30 mouse cellular contexts compared by ENCODE assay signal in the genomic region with DNA sequence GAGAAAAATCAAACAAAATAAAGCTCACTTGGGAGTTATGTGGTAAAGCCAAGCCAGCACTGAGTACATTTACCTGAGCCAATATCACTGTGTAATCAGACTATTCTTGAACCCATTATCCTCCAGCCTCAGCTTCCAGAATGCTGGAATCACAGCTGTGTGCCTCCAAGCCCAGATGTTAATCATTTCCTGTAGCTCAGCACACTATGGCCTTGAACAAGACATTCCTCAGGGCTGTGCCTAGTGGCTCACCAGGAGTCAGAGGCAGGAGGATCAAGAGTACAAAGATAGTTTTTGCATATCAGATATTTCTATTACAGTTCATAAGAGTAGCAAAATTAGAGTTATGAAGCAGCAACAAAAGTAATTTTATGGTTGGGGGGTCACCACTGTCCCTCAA. TPM values are rescaled to one million over a fixed set of nuclear protein-coding genes. Genes with fewer than 3 reads are reported as not detected.
DNase-seq lines count a peak whose midpoint lies in the region; ATAC-seq and TF ChIP-seq lines count a peak whose summit lies in the region.
"Had no signal": no experiment of that assay in that cellular context is flagged by ENCODE, and none has a peak within 500 bp of the region (broad histone marks: within the 10 kb centered on the region; RNA-seq: fewer than 3 reads in every experiment).

No protein-coding gene starts in this region.

- H3K9ac ChIP-seq in forebrain, embryonic 16.5 days (replicated peaks; ENCODE audit: low read depth, low read length): no peak overlapping the region
- H3K9ac ChIP-seq in embryonic facial prominence, embryonic 12.5 days: no peak overlapping the region
- H3K9ac ChIP-seq: forebrain, embryonic 12.5 days; heart, embryonic 13.5 days; hindbrain, embryonic 14.5 days; kidney, embryonic 15.5 days; limb, embryonic 15.5 days; liver, embryonic 14.5 days; midbrain, embryonic 13.5 days; neural tube, embryonic 15.5 days had no signal

- no peak for ATAC-seq in forebrain, embryonic 16.5 days
- ATAC-seq in embryonic facial prominence, embryonic 12.5 days (ENCODE audit: insufficient number of reproducible peaks, insufficient read depth, low FRiP score, low TSS enrichment): no peak
- ATAC-seq: midbrain, embryonic 13.5 days had no signal

- no peaks in the 10 kb centered on the region for H3K27me3 ChIP-seq in forebrain, embryonic 10.5 days (ENCODE audit: poor library complexity, severe bottlenecking)
- H3K27me3 ChIP-seq in forebrain, embryonic 16.5 days (replicated peaks; ENCODE audit: control insufficient read depth, insufficient read depth, low read length): no peaks in the 10 kb centered on the region
- no peaks in the 10 kb centered on the region for H3K27me3 ChIP-seq in embryonic facial prominence, embryonic 12.5 days
- H3K27me3 ChIP-seq in small intestine, adult 2 months (ENCODE audit: control insufficient read depth, insufficient read depth, low read length): no peaks in the 10 kb centered on the region
- H3K27me3 ChIP-seq: heart, embryonic 13.5 days; kidney, embryonic 15.5 days; limb, embryonic 15.5 days; neural tube, embryonic 15.5 days had no signal

- no peak for TF ChIP-seq POLR2A in small intestine, adult 2 months (IDR thresholded peaks at IDR 0.05; ENCODE audit: low read depth, low read length)

- H3K4me2 ChIP-seq in forebrain, embryonic 16.5 days (ENCODE audit: low read length): no peak overlapping the region
- no peak overlapping the region for H3K4me2 ChIP-seq in embryonic facial prominence, embryonic 12.5 days (replicated peaks)
- H3K4me2 ChIP-seq: forebrain, embryonic 12.5 days; heart, embryonic 13.5 days; hindbrain, embryonic 14.5 days; kidney, embryonic 15.5 days; limb, embryonic 15.5 days; midbrain, embryonic 13.5 days; neural tube, embryonic 15.5 days had no signal

- peaks cover 11% of the 10 kb centered on the region; the same call in 1 of the 2 replicates for H3K36me3 ChIP-seq in forebrain, embryonic 10.5 days (replicated peaks)
- no peaks in the 10 kb centered on the region for H3K36me3 ChIP-seq in forebrain, embryonic 16.5 days (ENCODE audit: control insufficient read depth, insufficient read depth)
- H3K36me3 ChIP-seq in embryonic facial prominence, embryonic 12.5 days: peaks cover 13% of the 10 kb centered on the region
- H3K36me3 ChIP-seq in small intestine, adult 2 months (ENCODE audit: control insufficient read depth, insufficient read depth, low read length): no peaks in the 10 kb centered on the region

- H3K4me3 ChIP-seq in forebrain, embryonic 10.5 days: no peak overlapping the region
- no peak overlapping the region for H3K4me3 ChIP-seq in forebrain, embryonic 16.5 days (replicated peaks; ENCODE audit: low read length)
- H3K4me3 ChIP-seq in embryonic facial prominence, embryonic 12.5 days: no peak overlapping the region
- no peak overlapping the region for H3K4me3 ChIP-seq in small intestine, adult 2 months (ENCODE audit: low read depth, low read length)
- H3K4me3 ChIP-seq: erythroblast, embryonic 14.5 days; forebrain, embryonic 12.5 days; gastrocnemius, adult 2 months; heart, embryonic 13.5 days; kidney, embryonic 15.5 days; left cerebral cortex, adult 2 months; limb, embryonic 15.5 days; midbrain, embryonic 13.5 days; neural tube, embryonic 15.5 days had no signal

- DNase-seq in forebrain, embryonic 10.5 days (ENCODE audit: extremely low spot score, low spot score): no peak
- peak; percentile 50 for DNase-seq in ES-CJ7 (ENCODE audit: low read depth, low spot score)
- DNase-seq in cerebellum, adult 11 months: no peak
- no peak for DNase-seq in neural tube, embryonic 10.5 days (ENCODE audit: extremely low spot score, low spot score)
- DNase-seq: adrenal gland, adult 2 months; cerebellum, adult 9-10 months; cerebellum, postnatal 36 days; gastrocnemius, adult 2 months; gastrocnemius, postnatal 36 days; heart, adult 18-20 months; heart, postnatal 10 days; kidney, adult 18-20 months; kidney, postnatal 25 days; lung, adult 2 months; lung, postnatal 10 days; right cerebral cortex, postnatal 25 days had no signal

- H3K27ac ChIP-seq in forebrain, embryonic 10.5 days: peak overlapping the region; percentile 32; the same call in 1 of the 2 replicates
- H3K27ac ChIP-seq in forebrain, embryonic 16.5 days (ENCODE audit: low read length): no peak overlapping the region
- 0 out of 2 replicates have a peak overlapping the region, but pooled peaks have one; percentile 19 for H3K27ac ChIP-seq in embryonic facial prominence, embryonic 12.5 days
- H3K27ac ChIP-seq in small intestine, adult 2 months (ENCODE audit: insufficient read depth, low read depth, low read length): peak overlapping the region; percentile 27
- H3K27ac ChIP-seq: forebrain, embryonic 12.5 days; gastrocnemius, adult 2 months; heart, embryonic 13.5 days; hindbrain, embryonic 14.5 days; kidney, embryonic 15.5 days; left cerebral cortex, adult 2 months; limb, embryonic 15.5 days; liver, embryonic 14.5 days; macrophage; midbrain, embryonic 13.5 days; neural tube, embryonic 15.5 days had no signal

- TF ChIP-seq CTCF in small intestine, adult 2 months (IDR thresholded peaks at IDR 0.05; ENCODE audit: extremely low read depth, insufficient read length, insufficient replicate concordance, low read depth, low read length): no peak

- peaks cover 39% of the 10 kb centered on the region for H3K4me1 ChIP-seq in forebrain, embryonic 10.5 days
- peaks cover 3% of the 10 kb centered on the region for H3K4me1 ChIP-seq in forebrain, embryonic 16.5 days (replicated peaks; ENCODE audit: control insufficient read depth, insufficient read depth, low read length)
- peaks cover 18% of the 10 kb centered on the region for H3K4me1 ChIP-seq in embryonic facial prominence, embryonic 12.5 days
- H3K4me1 ChIP-seq in small intestine, adult 2 months (ENCODE audit: control insufficient read depth, insufficient read depth, insufficient read length, low read length): peaks cover 10% of the 10 kb centered on the region

- no peaks in the 10 kb centered on the region for H3K9me3 ChIP-seq in forebrain, embryonic 10.5 days
- H3K9me3 ChIP-seq in forebrain, embryonic 16.5 days (ENCODE audit: control insufficient read depth, low read length): no peaks in the 10 kb centered on the region
- H3K9me3 ChIP-seq in embryonic facial prominence, embryonic 12.5 days: no peaks in the 10 kb centered on the region
- H3K9me3 ChIP-seq: forebrain, embryonic 12.5 days; heart, embryonic 13.5 days; kidney, embryonic 15.5 days; limb, embryonic 15.5 days; midbrain, embryonic 13.5 days; neural tube, embryonic 15.5 days had no signal

RNA-seq across cellular contexts. Expression of a gene that starts 2.9 kb away (rescaled TPM):
- polyA plus RNA-seq in forebrain, embryonic 10.5 days (2016; fragmentation: Nextera tagmentation; extraction: Ambion mirVana): 3.4 and 3.8 TPM in 2 replicates
- polyA plus RNA-seq in forebrain, embryonic 16.5 days (2015; fragmentation: Nextera tagmentation; extraction: Ambion mirVana): 1.2 and 1.3 TPM in 2 replicates
- polyA plus RNA-seq in embryonic facial prominence, embryonic 12.5 days (2016; fragmentation: Nextera tagmentation; extraction: Ambion mirVana): 2.2 and 2.8 TPM in 2 replicates
- polyA plus RNA-seq in small intestine, adult 2 months (2012; rRNA removed): 4.4 and 7.1 TPM in 2 replicates

RNA-seq across cellular contexts. Expression of a gene that starts 16.6 kb away (rescaled TPM):
- polyA plus RNA-seq in forebrain, embryonic 10.5 days (2016; fragmentation: Nextera tagmentation; extraction: Ambion mirVana): 325 and 336 TPM in 2 replicates
- polyA plus RNA-seq in forebrain, embryonic 16.5 days (2015; fragmentation: Nextera tagmentation; extraction: Ambion mirVana): 185 and 203 TPM in 2 replicates
- 372 and 383 TPM in 2 replicates for polyA plus RNA-seq in embryonic facial prominence, embryonic 12.5 days (2016; fragmentation: Nextera tagmentation; extraction: Ambion mirVana)
- 67.1 and 140 TPM in 2 replicates for polyA plus RNA-seq in small intestine, adult 2 months (2012; rRNA removed)

RNA-seq across cellular contexts. Expression of a gene that starts 24.4 kb away (rescaled TPM):
- polyA plus RNA-seq in forebrain, embryonic 10.5 days (2016; fragmentation: Nextera tagmentation; extraction: Ambion mirVana): 56.6 and 57.6 TPM in 2 replicates
- polyA plus RNA-seq in forebrain, embryonic 16.5 days (2015; fragmentation: Nextera tagmentation; extraction: Ambion mirVana): 58.8 and 62.1 TPM in 2 replicates
- 38.9 and 42.0 TPM in 2 replicates for polyA plus RNA-seq in embryonic facial prominence, embryonic 12.5 days (2016; fragmentation: Nextera tagmentation; extraction: Ambion mirVana)
- polyA plus RNA-seq in small intestine, adult 2 months (2012; rRNA removed): 76.0 and 138 TPM in 2 replicates

RNA-seq across cellular contexts. Expression of a gene that starts 25.2 kb away (rescaled TPM):
- polyA plus RNA-seq in forebrain, embryonic 10.5 days (2016; fragmentation: Nextera tagmentation; extraction: Ambion mirVana): 60.8 and 63.5 TPM in 2 replicates
- polyA plus RNA-seq in forebrain, embryonic 16.5 days (2015; fragmentation: Nextera tagmentation; extraction: Ambion mirVana): 107 and 122 TPM in 2 replicates
- polyA plus RNA-seq in embryonic facial prominence, embryonic 12.5 days (2016; fragmentation: Nextera tagmentation; extraction: Ambion mirVana): 76.1 and 76.7 TPM in 2 replicates
- 26.2 and 47.6 TPM in 2 replicates for polyA plus RNA-seq in small intestine, adult 2 months (2012; rRNA removed)

RNA-seq across cellular contexts. Expression of a gene that starts 33.3 kb away (rescaled TPM):
- polyA plus RNA-seq in forebrain, embryonic 10.5 days (2016; fragmentation: Nextera tagmentation; extraction: Ambion mirVana): 68.5 and 72.0 TPM in 2 replicates
- polyA plus RNA-seq in forebrain, embryonic 16.5 days (2015; fragmentation: Nextera tagmentation; extraction: Ambion mirVana): 87.1 and 97.7 TPM in 2 replicates
- 117 and 128 TPM in 2 replicates for polyA plus RNA-seq in embryonic facial prominence, embryonic 12.5 days (2016; fragmentation: Nextera tagmentation; extraction: Ambion mirVana)
- polyA plus RNA-seq in small intestine, adult 2 months (2012; rRNA removed): 201 and 291 TPM in 2 replicates
